Mouse (Mus musculus) B cell, adult (primary cell): ENCODE data around the gene Tnfrsf26. TPM values are rescaled to one million over a fixed set of nuclear protein-coding genes. Genes with fewer than 3 reads are reported as not detected.

Source experiments
- total RNA-seq: library from RNA; stranded (reverse); gene quantifications from 4 replicates; pipeline ENCODE4 v1.2.4, GENCODE M21; 2023; ENCODE audit not compliant: inconsistent age

Tnfrsf26 gene
- 4.8 to 8.0 TPM (median 6.4 TPM) in 4 replicates for total RNA-seq

DNA sequence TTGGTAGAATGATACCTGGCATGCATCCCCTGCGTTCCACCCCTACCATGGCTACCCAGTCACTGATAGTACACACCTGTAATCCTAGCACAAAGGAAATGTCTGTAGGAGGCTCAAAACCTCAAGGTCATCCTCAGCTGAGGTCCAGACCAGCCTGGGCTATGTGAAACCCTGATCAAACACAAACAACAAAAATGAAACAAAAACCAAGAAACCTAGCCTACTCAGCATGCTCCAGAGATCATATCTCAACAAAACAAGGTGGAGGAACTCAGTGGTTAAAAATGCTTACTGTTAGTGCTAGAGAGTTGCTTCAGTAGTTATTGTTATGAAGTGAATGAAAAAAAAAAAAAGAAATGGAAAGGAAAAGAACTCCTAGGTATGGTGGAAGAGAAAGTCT lies at the start of gene Tnfrsf26:
Tnfrsf26 (minus strand) TSS at position 183 of the 400 bp plus-strand sequence.

DNA sequence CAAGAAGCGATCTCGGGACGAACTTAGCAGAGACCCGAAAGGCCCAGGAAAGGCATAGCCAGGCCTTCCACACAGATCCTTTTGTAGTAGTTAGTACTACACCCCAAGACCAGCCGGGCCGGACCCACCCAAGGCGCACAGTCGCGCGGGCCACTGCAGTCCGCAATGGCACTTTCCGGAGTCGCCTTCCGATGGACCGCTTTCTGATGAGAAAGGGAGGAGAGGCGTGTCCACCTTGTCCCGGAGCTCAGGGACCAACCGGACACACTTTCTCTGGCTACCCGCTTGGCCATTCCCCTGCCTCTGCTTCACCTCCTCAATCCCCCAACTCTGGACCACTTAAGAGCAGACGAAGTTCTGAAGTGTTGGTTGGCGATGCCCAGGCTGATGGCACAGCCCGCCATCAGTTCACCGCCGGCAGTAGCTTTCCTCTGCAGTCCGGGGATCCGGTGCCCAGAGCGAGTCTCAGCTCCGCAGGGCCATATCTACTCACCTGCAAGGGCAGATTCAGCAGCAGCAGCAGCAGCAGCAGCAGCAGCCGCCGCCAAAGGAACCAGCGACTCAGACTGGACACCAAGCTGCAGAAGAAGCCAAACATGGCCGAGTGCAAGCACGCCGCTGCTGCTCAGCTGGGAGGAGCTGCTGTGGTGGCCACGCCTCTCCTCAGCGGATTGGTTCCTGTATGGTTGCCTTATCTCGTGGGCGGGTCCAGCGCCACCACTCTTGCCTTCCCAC lies 20.7 kb upstream of the Tnfrsf26 start, which contains the start of gene Tnfrsf22:
Tnfrsf22 (minus strand) TSS at position 628 of the 735 bp plus-strand sequence.

GRCm38 (mm10) chr7:143599428-143600230 lies 28.9 kb downstream of the Tnfrsf26 start, which contains the start of gene Cars:
Gene Cars, minus strand, starts transcription at chr7:143600090.

Other genes starting within 250 kb of the Tnfrsf26 start
- gene Cdkn1c, start 167.7 kb downstream of the Tnfrsf26 start, total RNA-seq: 0.60 to 1.4 TPM (median 0.93 TPM) in 4 replicates
- gene Slc22a18, start 155.0 kb downstream of the Tnfrsf26 start, total RNA-seq: not detected in 4 replicates
- gene Phlda2, start 125.6 kb downstream of the Tnfrsf26 start, total RNA-seq: not detected in 4 replicates
- gene Nap1l4, start 79.6 kb downstream of the Tnfrsf26 start, total RNA-seq: 138 to 171 TPM (median 144 TPM) in 4 replicates
- 58.7 to 63.9 TPM (median 62.2 TPM) in 4 replicates for gene Cars, start 28.6 kb downstream of the Tnfrsf26 start, total RNA-seq
- 4.7 to 9.0 TPM (median 5.6 TPM) in 4 replicates for gene Tnfrsf22, start 20.9 kb upstream of the Tnfrsf26 start, total RNA-seq
- 1.7 to 3.3 TPM (median 2.3 TPM) in 3 of 4 replicates, not detected in the other for gene Tnfrsf23, start 57.1 kb upstream of the Tnfrsf26 start, total RNA-seq
- 31.6 to 38.1 TPM (median 35.1 TPM) in 4 replicates for gene Osbpl5, start 128.3 kb upstream of the Tnfrsf26 start, total RNA-seq
- gene Mrgprg, start 138.3 kb upstream of the Tnfrsf26 start, total RNA-seq: not detected in 4 replicates
- 10.5 to 11.2 TPM (median 10.6 TPM) in 4 replicates for gene Mrgpre, start 155.8 kb upstream of the Tnfrsf26 start, total RNA-seq
- gene Nadsyn1, start 194.1 kb upstream of the Tnfrsf26 start, total RNA-seq: 19.5 to 22.4 TPM (median 20.1 TPM) in 4 replicates
- 15.7 to 20.9 TPM (median 18.6 TPM) in 4 replicates for gene Dhcr7, start 194.4 kb upstream of the Tnfrsf26 start, total RNA-seq
- not detected in 4 replicates for gene Gm498, start 238.1 kb upstream of the Tnfrsf26 start, total RNA-seq